Mouse (Mus musculus) erythroblast, embryonic 14.5 days (primary cell): ENCODE measurements around the gene Phactr4. TPM values are rescaled to one million over a fixed set of nuclear protein-coding genes. Genes with fewer than 3 reads are reported as not detected.

ENCODE experiments used
- H3K27me3 ChIP-seq: 2 replicates; pipeline ENCODE4 v1.6.1; 2012; ENCODE audit warnings: inconsistent platforms; ENCODE audit not compliant: control insufficient read depth
- H3K36me3 ChIP-seq: 2 replicates; pipeline ENCODE4 v1.6.1; 2012; ENCODE audit warnings: mild to moderate bottlenecking, inconsistent platforms; ENCODE audit not compliant: control insufficient read depth
- H3K4me1 ChIP-seq: 2 replicates; pipeline ENCODE4 v1.6.1; 2012; ENCODE audit warnings: inconsistent platforms; ENCODE audit not compliant: control insufficient read depth
- H3K4me3 ChIP-seq: replicated peaks from 2 replicates; pipeline ENCODE3; 2012; ENCODE audit warnings: moderate library complexity, mild to moderate bottlenecking, inconsistent platforms
- H3K9me3 ChIP-seq: 2 replicates; pipeline ENCODE4 v1.6.1; 2012; ENCODE audit warnings: low read length, inconsistent platforms, mixed read lengths; ENCODE audit not compliant: control insufficient read depth
- GATA1 ChIP-seq: IDR thresholded peaks from 2 replicates; pipeline ENCODE4 v1.6.1; 2012; ENCODE audit warnings: low read length, inconsistent platforms, mixed read lengths
- TAL1 ChIP-seq: IDR thresholded peaks from 3 replicates; pipeline ENCODE4 v1.6.1; 2012; ENCODE audit warnings: low read length, inconsistent platforms, mixed read lengths
- polyA plus RNA-seq: library from polyadenylated mRNA; stranded (reverse); fragments of >175 nt; gene quantifications from 2 replicates; pipeline ENCODE4 v1.2.3, GENCODE M21; 2012

Gene Phactr4
- polyA plus RNA-seq, result 0.52 and 0.57 TPM in 2 replicates

DNA sequence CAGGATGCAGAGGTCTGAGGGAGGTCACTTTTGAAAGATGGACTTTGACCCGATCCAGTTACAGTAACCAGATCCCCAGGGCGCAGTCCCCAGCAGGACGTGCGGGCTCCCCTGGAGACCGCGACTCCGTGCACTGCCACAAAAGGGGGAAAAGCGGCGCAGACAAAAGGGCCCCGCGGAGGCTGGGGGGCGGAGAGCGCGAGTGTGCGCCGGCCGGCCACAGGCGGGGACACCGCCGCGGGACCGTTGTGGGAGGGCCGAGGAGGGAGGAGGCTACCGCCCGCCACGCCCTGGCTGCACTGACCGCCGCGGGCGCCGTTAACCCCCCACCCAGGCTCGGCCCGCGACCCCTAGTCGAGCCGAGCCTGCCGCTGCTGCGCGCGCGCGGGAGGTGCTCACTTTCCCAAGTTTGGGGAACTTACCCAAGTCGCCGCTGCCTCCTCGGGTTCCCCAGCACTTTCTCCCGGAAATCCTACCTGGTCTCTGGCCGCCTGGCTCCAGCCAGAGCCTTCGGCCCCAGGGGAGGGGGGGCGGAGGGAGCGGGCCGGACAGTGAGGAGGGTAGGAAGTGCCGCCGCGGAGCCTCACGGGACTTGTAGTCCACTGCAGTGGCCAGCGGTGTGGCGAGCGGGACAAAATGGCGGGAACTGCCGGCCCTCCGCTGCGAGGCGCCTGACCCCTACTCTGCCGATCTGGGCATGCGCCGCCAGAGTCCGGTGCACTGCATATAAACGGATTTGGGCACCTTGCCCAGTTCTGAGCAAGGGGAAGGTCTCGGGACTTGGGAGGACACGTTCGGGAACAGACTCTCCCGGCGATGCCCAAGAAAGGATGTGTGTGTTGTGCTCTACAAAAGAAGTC lies at the start of gene Phactr4:
Gene Phactr4 (minus strand): TSS at position 567 of the 860 bp plus-strand sequence.
- peaks cover 66% of the 10 kb centered on the region for H3K4me1 ChIP-seq
- no peaks in the 10 kb centered on the region for H3K27me3 ChIP-seq
- peak within 1 kb of the TSS; percentile 100 for H3K4me3 ChIP-seq
- peaks cover 5% of the 10 kb centered on the region for H3K9me3 ChIP-seq
- peaks cover 14% of the 10 kb centered on the region for H3K36me3 ChIP-seq
- TF ChIP-seq GATA1 (no peak), TAL1 (no peak)

DNA sequence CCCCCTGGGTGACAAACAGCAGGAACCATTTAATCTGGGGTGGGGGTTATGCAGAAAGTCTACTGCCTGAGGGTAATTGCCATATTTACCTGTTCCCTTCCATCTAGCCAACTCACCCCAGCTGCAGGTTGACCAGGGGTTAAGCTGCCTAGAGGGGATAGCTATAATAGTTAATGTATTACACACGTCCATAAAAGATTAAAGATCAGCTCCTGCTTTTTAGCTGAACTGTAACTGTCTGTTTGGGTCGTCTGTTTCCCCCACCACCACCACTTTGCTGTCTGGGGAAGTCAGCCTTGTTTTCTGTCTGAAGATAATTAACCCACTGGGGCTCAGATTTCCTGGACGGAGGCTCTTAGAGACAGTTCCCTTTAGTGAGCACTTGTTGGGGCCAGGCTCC lies 47.6 kb upstream of the Phactr4 start:
- H3K9me3 ChIP-seq, result no peaks in the 10 kb centered on the region
- TF ChIP-seq GATA1, result no peak
- no peak for TF ChIP-seq TAL1
- peaks cover 27% of the 10 kb centered on the region for H3K4me1 ChIP-seq

DNA sequence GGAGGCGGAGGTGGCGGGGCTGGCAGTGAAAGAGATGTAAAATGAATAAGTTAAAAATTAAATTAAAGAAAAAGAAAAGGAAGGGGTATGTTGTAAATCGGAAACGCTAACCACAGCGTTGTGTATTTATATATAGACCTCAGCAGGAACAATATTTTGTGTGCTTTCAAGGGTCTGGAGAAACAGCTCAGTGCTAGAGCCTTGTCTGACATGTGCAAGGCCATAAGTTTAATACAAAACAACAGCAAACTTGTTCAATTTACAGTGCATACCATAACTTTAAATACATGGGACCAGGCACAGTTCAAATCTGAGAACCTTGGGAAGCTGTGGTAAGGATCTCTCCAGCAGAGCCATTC lies 41.9 kb upstream of the Phactr4 start:
- Histone ChIP-seq H3K36me3 (peaks cover 32% of the 10 kb centered on the region), H3K9me3 (no peaks in the 10 kb centered on the region)
- TF ChIP-seq GATA1 (no peak), TAL1 (no peak)

More for the DNA sequence above, 47.6 kb upstream of the Phactr4 start:
- no peaks in the 10 kb centered on the region for H3K36me3 ChIP-seq
- H3K27me3 ChIP-seq, result no peaks in the 10 kb centered on the region
- H3K4me3 ChIP-seq, result no peak overlapping the region

DNA sequence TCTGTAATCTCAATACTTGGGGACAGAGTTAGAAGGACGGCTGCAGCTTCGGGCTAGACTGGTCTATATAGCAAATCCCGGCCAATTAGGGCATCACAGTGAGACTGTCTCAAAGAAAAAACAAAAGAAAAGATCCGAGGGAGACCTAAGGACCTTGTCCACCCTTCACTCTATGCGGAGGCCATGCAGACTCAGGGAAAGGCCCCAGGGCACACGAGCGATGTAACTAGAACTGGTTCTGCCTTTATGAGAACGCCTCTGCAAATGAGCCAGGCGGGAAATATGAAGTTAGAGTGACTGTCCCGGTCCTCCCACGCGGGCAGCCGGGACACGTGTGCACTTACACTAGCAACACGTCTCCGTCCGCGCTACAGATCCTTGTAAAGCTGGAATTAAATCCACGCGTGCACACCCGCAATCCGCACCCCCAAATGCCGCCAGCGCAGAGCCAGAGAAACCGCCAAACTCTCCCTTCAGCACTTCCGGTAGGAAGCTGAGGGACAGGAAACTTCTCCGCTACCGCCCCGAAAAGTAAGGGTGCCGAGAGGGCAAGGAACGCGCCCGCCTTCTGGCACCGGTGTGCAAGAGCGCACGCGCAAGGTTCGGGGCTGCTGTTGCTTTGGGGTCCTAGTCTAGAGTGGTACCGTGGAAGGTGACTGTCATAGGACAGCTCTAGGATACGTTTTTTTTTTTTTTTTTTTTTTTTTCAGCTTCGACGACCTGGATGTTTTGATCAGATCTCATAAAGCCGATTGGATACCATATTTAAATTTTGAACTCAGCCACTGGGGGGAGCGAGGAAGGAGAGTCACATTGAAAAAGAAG lies 41.4 kb upstream of the Phactr4 start, which contains the start of gene Med18:
Gene Med18 (minus strand): TSS at position 492 of the 825 bp plus-strand sequence.
- H3K36me3 ChIP-seq, result peaks cover 37% of the 10 kb centered on the region
- no peaks in the 10 kb centered on the region for H3K9me3 ChIP-seq
- H3K27me3 ChIP-seq, result no peaks in the 10 kb centered on the region
- peaks cover 37% of the 10 kb centered on the region for H3K4me1 ChIP-seq
- TF ChIP-seq TAL1 (no peak), GATA1 (no peak)
- H3K4me3 ChIP-seq, result peak within 1 kb of the TSS; percentile 89

More for the DNA sequence above, 41.9 kb upstream of the Phactr4 start:
- H3K4me1 ChIP-seq, result peaks cover 40% of the 10 kb centered on the region
- H3K4me3 ChIP-seq, result peak overlapping the region; percentile 89
- no peaks in the 10 kb centered on the region for H3K27me3 ChIP-seq

DNA sequence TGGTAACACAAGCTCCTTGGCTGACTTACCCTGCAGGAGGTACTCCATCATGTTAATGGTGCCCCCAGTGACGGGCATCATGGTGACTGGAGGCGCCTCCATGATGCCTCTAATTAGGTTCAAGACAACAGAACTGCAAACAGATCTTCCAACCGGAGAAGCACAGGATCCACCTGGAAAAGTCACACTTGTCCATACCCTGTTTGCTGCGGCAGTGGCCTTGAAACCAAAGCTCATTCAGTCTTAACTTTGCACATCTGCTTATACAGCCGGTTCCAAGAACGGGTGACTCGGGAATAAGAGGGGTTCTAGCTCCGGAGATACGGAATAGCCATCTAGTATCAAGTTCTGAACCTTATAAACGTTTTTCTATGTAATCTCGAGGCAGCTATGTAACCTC lies 40.5 kb upstream of the Phactr4 start:
- peak overlapping the region; percentile 89 for H3K4me3 ChIP-seq
- peaks cover 40% of the 10 kb centered on the region for H3K4me1 ChIP-seq
- no peaks in the 10 kb centered on the region for H3K27me3 ChIP-seq
- H3K9me3 ChIP-seq, result no peaks in the 10 kb centered on the region
- H3K36me3 ChIP-seq, result peaks cover 45% of the 10 kb centered on the region
- TF ChIP-seq TAL1, result no peak
- no peak for TF ChIP-seq GATA1

DNA sequence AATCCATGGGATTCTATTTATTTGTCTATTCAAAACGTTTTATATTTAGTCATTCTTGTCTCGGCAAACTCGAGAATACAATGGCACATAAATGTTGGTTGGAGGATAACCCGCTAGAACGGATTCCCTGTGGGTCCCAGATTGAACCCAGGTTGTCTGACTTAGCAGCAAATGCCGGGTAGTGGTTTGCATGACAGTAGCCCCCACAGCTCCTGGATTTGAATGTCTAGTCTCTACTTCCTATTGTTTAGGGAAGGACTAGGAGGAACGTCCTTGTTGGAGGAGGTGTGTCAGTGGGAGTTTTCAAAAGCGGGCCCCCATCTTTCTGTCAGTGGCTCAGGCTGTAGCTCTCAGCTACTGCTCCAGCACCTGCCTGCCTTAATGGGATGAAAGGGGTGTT lies 37.9 kb upstream of the Phactr4 start:
- Histone ChIP-seq H3K9me3 (no peaks in the 10 kb centered on the region), H3K27me3 (no peaks in the 10 kb centered on the region), H3K4me3 (no peak overlapping the region), H3K4me1 (peaks cover 38% of the 10 kb centered on the region), H3K36me3 (peaks cover 68% of the 10 kb centered on the region)
- no peak for TF ChIP-seq GATA1
- TF ChIP-seq TAL1, result no peak

DNA sequence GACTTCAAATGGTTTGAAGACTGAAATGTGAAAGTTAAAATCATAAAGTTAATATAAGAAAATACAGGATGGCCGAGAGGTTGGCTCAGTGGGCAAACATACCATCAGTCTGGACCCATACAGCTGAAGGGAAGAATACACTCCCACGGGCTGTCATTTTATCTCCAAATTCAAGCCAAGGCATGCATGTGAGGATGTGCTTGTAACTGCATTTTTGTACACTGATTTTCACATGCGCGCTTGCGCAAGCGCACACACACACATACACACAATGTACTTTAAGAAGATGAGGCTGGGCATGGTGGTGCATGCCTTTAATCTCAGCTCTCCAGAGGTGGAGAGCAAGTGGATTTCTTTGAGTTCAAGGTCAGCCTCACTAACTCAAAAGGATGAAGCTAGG lies 33.3 kb upstream of the Phactr4 start:
- Histone ChIP-seq H3K4me1 (peaks cover 12% of the 10 kb centered on the region), H3K9me3 (no peaks in the 10 kb centered on the region), H3K27me3 (no peaks in the 10 kb centered on the region), H3K4me3 (no peak overlapping the region), H3K36me3 (peaks cover 51% of the 10 kb centered on the region)
- no peak for TF ChIP-seq GATA1
- TF ChIP-seq TAL1, result no peak

DNA sequence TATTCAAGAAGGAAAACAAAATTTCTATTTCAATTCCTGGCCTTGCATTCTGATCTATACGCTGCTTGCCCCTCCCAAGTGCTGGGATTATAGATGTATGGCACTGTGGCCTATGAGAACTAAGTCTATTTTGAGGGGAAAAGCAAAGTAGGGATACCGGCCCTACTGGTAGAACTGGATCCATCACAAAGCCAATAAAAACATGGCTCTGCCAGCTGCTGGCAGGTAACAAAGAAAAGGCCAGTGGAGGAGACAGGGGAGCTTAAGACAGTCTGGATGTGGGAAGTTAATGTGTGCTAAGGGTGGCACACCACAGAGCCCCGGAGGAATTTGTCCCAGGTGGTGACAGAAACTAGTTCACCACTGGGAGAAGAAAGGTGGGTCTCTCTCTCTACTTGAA lies 32.9 kb upstream of the Phactr4 start:
- Histone ChIP-seq H3K4me1 (peaks cover 12% of the 10 kb centered on the region), H3K4me3 (no peak overlapping the region), H3K27me3 (no peaks in the 10 kb centered on the region), H3K9me3 (no peaks in the 10 kb centered on the region), H3K36me3 (peaks cover 47% of the 10 kb centered on the region)
- no peak for TF ChIP-seq TAL1
- TF ChIP-seq GATA1, result no peak

DNA sequence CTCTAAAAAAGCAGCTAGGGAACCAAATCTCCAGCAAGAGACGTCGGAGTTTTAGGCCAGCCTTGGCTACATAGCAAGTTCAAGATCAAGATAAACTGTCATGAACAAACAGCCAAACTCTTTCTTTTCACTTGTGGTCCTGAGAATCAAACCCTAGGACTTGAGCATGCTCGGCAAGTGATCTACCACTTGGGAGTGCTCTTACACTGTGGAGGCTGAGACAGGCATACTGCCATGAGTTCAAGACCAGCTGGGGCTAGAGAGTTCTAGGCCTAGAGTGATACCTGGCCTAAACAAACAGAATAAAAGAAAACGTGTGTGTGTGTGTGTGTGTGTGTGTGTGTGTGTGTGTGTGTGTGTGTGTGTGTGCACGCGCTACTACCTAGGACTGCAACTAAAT lies 31.9 kb upstream of the Phactr4 start:
- Histone ChIP-seq H3K36me3 (peaks cover 37% of the 10 kb centered on the region), H3K9me3 (no peaks in the 10 kb centered on the region), H3K27me3 (no peaks in the 10 kb centered on the region), H3K4me3 (no peak overlapping the region), H3K4me1 (peaks cover 11% of the 10 kb centered on the region)
- TF ChIP-seq GATA1, result no peak
- no peak for TF ChIP-seq TAL1
